Mouse (Mus musculus): ENCODE data around the gene Rdh13.

Rdh13 gene

GRCm38 (mm10) chr7:4445216-4445791 lies at the start of gene Rdh13:
Rdh13 (minus strand) TSS chr7:4445649.
- POLR2A ChIA-PET, result interaction anchor here in 3 of 4 experiments (0.6 to 2.0 kb wide), 24 partner anchors 9 to 828 kb away, joined by 3 to 14 read pairs (median 4); partner anchors contain the start of genes Leng8 (in 3 of the 3), Tsen34 (in 2 of the 3), Cnot3 (in 1 of the 3) and Leng1 (in 1 of the 3)
- CTCF ChIA-PET, result interaction anchor here in 3 of 4 experiments (0.5 to 2.4 kb wide), 11 partner anchors 18 to 828 kb away, joined by 3 to 14 read pairs (median 3); partner anchors contain the start of gene Ndufa3 (in 1 of the 3)

GRCm38 (mm10) chr7:4493991-4494390 lies 48.5 kb upstream of the Rdh13 start:
- ChIA-PET CTCF (interaction anchor here in 2 of 4 experiments (1.0 to 4.4 kb wide), 4 partner anchors 14 to 30 kb away, joined by 4 to 23 read pairs (median 4); partner anchors contain the start of gene Tnni3 (in 1 of the 2)), POLR2A (interaction anchor here in 3 of 4 experiments (1.0 to 4.7 kb wide), 9 partner anchors 8 to 801 kb away, joined by 3 to 23 read pairs (median 5); partner anchors contain the start of genes Mboat7 (in 1 of the 3), Ppp1r12c (in 1 of the 3), Rpl28 (in 1 of the 3) and Tsen34 (in 1 of the 3))

- POLR2A ChIA-PET, result interaction anchor here in 3 of 4 experiments (1.1 to 4.7 kb wide), 9 partner anchors 9 to 300 kb away, joined by 3 to 23 read pairs (median 4); partner anchors contain the start of genes Ppp1r12c (in 1 of the 3), Rpl28 (in 1 of the 3) and Tnni3 (in 1 of the 3)
- CTCF ChIA-PET, result interaction anchor here in 2 of 4 experiments (1.1 to 2.1 kb wide), 4 partner anchors 9 to 21 kb away, joined by 3 to 8 read pairs (median 4); partner anchors contain the start of gene Ppp1r12c (in 1 of the 2)
Measured at GRCm38 (mm10) chr7:4492284-4493224, 47.1 kb upstream of the Rdh13 start.

- CTCF ChIA-PET, result interaction anchor here in 3 of 4 experiments (0.6 to 2.2 kb wide), 5 partner anchors 17 to 133 kb away, joined by 3 to 12 read pairs (median 4); no protein-coding TSS in a partner anchor
- POLR2A ChIA-PET, result interaction anchor here in 3 of 4 experiments (0.5 to 4.7 kb wide), 13 partner anchors 8 to 847 kb away, joined by 3 to 23 read pairs (median 4); partner anchors contain the start of genes Ppp1r12c (in 2 of the 3), Cnot3 (in 1 of the 3), Mboat7 (in 1 of the 3) and Tnni3 (in 1 of the 3)
Measured at GRCm38 (mm10) chr7:4491308-4491707, 45.9 kb upstream of the Rdh13 start.

GRCm38 (mm10) chr7:4482281-4482680 lies 36.8 kb upstream of the Rdh13 start:
- POLR2A ChIA-PET, result interaction anchor here in 3 of 4 experiments (0.5 to 1.4 kb wide), 12 partner anchors 18 to 1047 kb away, joined by 3 to 7 read pairs (median 3); partner anchors contain the start of genes Ppp1r12c (in 1 of the 3) and Tnni3 (in 1 of the 3)

GRCm38 (mm10) chr7:4479674-4480073 lies 34.2 kb upstream of the Rdh13 start:
- CTCF ChIA-PET, result interaction anchor here (1.0 to 3.6 kb wide), 12 partner anchors 10 to 321 kb away, joined by 3 to 35 read pairs (median 6); partner anchors contain the start of genes Tnni3 (in 4 of the 4) and Ppp1r12c (in 1 of the 4)
- POLR2A ChIA-PET, result interaction anchor here in 3 of 4 experiments (0.5 to 5.1 kb wide), 16 partner anchors 8 to 834 kb away, joined by 3 to 33 read pairs (median 4); partner anchors contain the start of genes Ppp1r12c (in 2 of the 3), Rpl28 (in 2 of the 3), Cnot3 (in 1 of the 3) and Mboat7 (in 1 of the 3)

More at GRCm38 (mm10) chr7:4482281-4482680, 36.8 kb upstream of the Rdh13 start:
- CTCF ChIA-PET, result interaction anchor here in 3 of 4 experiments (0.9 to 1.3 kb wide), 6 partner anchors 19 to 351 kb away, joined by 3 to 20 read pairs (median 4); partner anchors contain the start of genes Ppp1r12c (in 1 of the 3) and Tnni3 (in 1 of the 3)

GRCm38 (mm10) chr7:4478796-4479291 lies 33.4 kb upstream of the Rdh13 start:
- ChIA-PET CTCF (interaction anchor here (0.6 to 3.6 kb wide), 31 partner anchors 15 to 1272 kb away, joined by 3 to 35 read pairs (median 4); partner anchors contain the start of genes Tnni3 (in 3 of the 4), Ppp1r12c (in 2 of the 4), Isoc2b (in 1 of the 4) and Ndufa3 (in 1 of the 4)), POLR2A (interaction anchor here in 3 of 4 experiments (0.6 to 5.1 kb wide), 85 partner anchors 8 to 1262 kb away, joined by 3 to 33 read pairs (median 5); partner anchors contain the start of genes Leng8 (in 3 of the 3), Mboat7 (in 3 of the 3), Ppp1r12c (in 3 of the 3) and Rpl28 (in 3 of the 3))

GRCm38 (mm10) chr7:4478021-4478795 lies 32.8 kb upstream of the Rdh13 start:
- ChIA-PET CTCF (interaction anchor here (0.5 to 3.6 kb wide), 44 partner anchors 15 to 1307 kb away, joined by 3 to 35 read pairs (median 4); partner anchors contain the start of genes Tnni3 (in 4 of the 4), Ppp1r12c (in 2 of the 4), Brsk1 (in 1 of the 4) and Cdc42ep5 (in 1 of the 4)), POLR2A (interaction anchor here (0.6 to 5.1 kb wide), 98 partner anchors 8 to 1261 kb away, joined by 3 to 33 read pairs (median 4); partner anchors contain the start of genes Leng8 (in 4 of the 4), Cnot3 (in 3 of the 4), Mboat7 (in 3 of the 4) and Ppp1r12c (in 3 of the 4))

GRCm38 (mm10) chr7:4473940-4474339 lies 28.5 kb upstream of the Rdh13 start:
- CTCF ChIA-PET, result interaction anchor here (0.6 to 1.6 kb wide), 7 partner anchors 35 to 825 kb away, joined by 3 to 4 read pairs (median 3); no protein-coding TSS in a partner anchor
- POLR2A ChIA-PET, result interaction anchor here in 3 of 4 experiments (0.6 to 2.4 kb wide), 7 partner anchors 32 to 356 kb away, joined by 3 to 5 read pairs (median 4); partner anchors contain the start of gene Tnni3 (in 1 of the 3)

- CTCF ChIA-PET, result interaction anchor here (0.6 to 1.9 kb wide), 47 partner anchors 14 to 1022 kb away, joined by 3 to 21 read pairs (median 4); partner anchors contain the start of genes Tnni3 (in 4 of the 4), Leng9 (in 2 of the 4), Ndufa3 (in 2 of the 4) and Tnnt1 (in 2 of the 4)
Measured at GRCm38 (mm10) chr7:4471179-4471555, 25.7 kb upstream of the Rdh13 start.

GRCm38 (mm10) chr7:4470275-4471178 lies 25.1 kb upstream of the Rdh13 start:
- POLR2A ChIA-PET, result interaction anchor here in 3 of 4 experiments (0.6 to 2.3 kb wide), 39 partner anchors 7 to 816 kb away, joined by 3 to 14 read pairs (median 4); partner anchors contain the start of genes Leng8 (in 2 of the 3), Mboat7 (in 2 of the 3), Tsen34 (in 2 of the 3) and Cox6b2 (in 1 of the 3)

More at GRCm38 (mm10) chr7:4471179-4471555, 25.7 kb upstream of the Rdh13 start:
- POLR2A ChIA-PET, result interaction anchor here in 3 of 4 experiments (0.6 to 2.3 kb wide), 39 partner anchors 8 to 1099 kb away, joined by 3 to 14 read pairs (median 4); partner anchors contain the start of genes Leng8 (in 2 of the 3), Mboat7 (in 2 of the 3), Tsen34 (in 2 of the 3) and Cox6b2 (in 1 of the 3)

GRCm38 (mm10) chr7:4467801-4468200 lies 22.4 kb upstream of the Rdh13 start:
- ChIA-PET POLR2A (no interaction called here), CTCF (interaction anchor here in 1 of 4 experiments (0.7 kb wide), 1 partner anchor 49 kb away, joined by 3 read pairs; no protein-coding TSS in a partner anchor)

More at GRCm38 (mm10) chr7:4470275-4471178, 25.1 kb upstream of the Rdh13 start:
- CTCF ChIA-PET, result interaction anchor here (0.6 to 1.9 kb wide), 42 partner anchors 15 to 1022 kb away, joined by 3 to 21 read pairs (median 4); partner anchors contain the start of genes Tnni3 (in 4 of the 4), Leng9 (in 2 of the 4), Dnaaf3 (in 1 of the 4) and Ndufa3 (in 1 of the 4)

- POLR2A ChIA-PET, result interaction anchor here in 3 of 4 experiments (0.9 to 2.5 kb wide), 10 partner anchors 11 to 352 kb away, joined by 3 to 10 read pairs (median 3); partner anchors contain the start of genes Ppp1r12c (in 1 of the 3) and Tnni3 (in 1 of the 3)
- CTCF ChIA-PET, result interaction anchor here in 2 of 4 experiments (0.6 to 1.5 kb wide), 6 partner anchors 10 to 357 kb away, joined by 3 to 5 read pairs (median 4); no protein-coding TSS in a partner anchor
Measured at GRCm38 (mm10) chr7:4464194-4464824, 18.9 kb upstream of the Rdh13 start.
